Mouse (Mus musculus): ENCODE data around the gene Apopt1. TPM values are rescaled to one million over a fixed set of nuclear protein-coding genes. Genes with fewer than 3 reads are reported as not detected.

Gene Apopt1
- polyA plus RNA-seq, 1 experiment, result 35.4 TPM

DNA sequence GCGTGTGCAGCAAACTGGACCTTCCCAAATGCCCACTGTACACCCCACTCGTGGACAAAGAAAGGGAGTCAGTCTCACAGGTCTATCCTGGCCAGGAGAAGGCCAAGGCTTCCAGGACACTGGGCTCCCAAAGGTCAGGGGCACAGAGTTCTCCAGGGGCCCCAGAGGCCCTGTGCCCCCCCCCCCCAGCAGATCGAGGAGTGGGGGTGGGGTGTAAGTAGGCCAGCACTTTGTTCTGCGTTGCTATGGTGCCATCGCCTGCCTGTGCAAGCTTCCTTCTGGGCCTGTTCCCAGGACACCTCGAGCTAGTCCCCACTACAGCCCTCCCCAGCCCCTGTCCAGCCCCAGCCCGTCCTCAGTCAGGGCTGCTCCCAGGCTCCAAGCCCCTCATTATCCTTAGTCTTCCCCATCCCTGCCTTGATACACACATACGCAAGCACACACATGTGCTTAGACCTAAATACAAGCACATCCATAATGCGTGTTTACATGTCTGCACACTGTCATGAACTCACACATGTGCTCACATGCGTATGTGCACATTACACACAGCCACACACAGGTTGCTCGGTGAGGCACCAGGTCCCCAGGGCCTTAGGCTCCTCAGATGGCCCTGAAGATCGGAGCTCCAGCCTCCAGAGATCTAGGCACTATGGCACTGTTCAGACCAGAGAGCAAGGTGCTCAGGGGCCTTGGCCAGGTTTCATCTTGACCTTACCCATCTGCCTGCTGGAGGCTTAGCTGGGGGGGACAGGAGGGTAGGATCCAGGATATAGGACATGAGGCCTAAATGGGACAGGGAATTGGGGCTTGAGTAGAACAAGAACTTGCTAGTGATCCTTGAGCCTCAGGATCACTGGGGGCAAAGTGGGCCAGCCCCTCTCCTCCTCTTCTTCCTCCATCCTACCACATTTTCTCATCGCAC is 17.9 kb upstream of the Apopt1 start:
- DNase-seq (ENCODE audit: low read depth), result peak; percentile 91
- no peak for TF ChIP-seq CTCF (IDR thresholded peaks at IDR 0.05; ENCODE audit: borderline replicate concordance, extremely low read depth, insufficient read depth, insufficient read length)
- TF ChIP-seq POLR2A (IDR thresholded peaks at IDR 0.05; ENCODE audit: borderline replicate concordance, extremely low read depth, insufficient read depth, insufficient read length, poor library complexity, severe bottlenecking), result no peak

DNA sequence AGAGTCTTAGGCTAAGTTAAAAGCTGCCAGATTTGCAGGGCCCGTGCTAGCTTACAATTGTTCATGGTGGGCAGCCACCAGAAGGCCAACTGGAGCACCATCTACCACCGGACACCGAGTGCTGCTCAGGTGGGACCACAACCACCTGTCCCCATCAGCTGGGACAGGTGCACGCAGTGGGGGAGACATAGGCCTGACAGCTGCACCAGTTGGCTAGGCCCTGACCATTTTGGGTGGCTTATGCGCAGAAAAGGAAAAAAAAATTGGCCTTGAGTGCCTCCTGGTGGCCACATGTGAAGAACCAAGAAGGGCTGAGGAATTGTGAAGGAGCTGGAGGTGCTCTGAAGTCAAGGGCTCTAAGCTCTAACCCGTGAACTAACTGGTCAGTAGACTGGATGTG is 16.8 kb upstream of the Apopt1 start:
- TF ChIP-seq CTCF (IDR thresholded peaks at IDR 0.05; ENCODE audit: borderline replicate concordance, extremely low read depth, insufficient read depth, insufficient read length) (peak; percentile 82), POLR2A (IDR thresholded peaks at IDR 0.05; ENCODE audit: borderline replicate concordance, extremely low read depth, insufficient read depth, insufficient read length, poor library complexity, severe bottlenecking) (no peak)
- DNase-seq (ENCODE audit: low read depth), result peak; percentile 89

DNA sequence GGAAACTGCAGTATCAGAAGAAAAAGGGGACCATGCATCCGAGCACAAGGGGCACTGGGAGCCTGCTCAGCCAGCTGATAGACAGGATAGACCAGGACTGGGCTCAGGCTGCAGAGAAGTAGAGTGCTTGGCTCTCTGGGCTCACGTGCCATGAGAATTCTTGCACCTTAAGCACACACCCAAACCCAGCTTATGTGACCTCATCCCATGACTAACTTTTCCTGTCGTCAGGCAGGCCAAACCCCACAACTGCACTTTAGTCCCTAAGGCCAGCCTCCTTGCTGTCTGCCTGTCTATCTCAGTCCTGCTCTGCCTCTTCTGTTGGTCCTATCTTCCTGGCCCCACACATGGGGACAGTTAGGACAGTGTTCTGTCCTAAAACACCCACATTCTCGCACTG is 15.4 kb upstream of the Apopt1 start:
- no peak for DNase-seq (ENCODE audit: low read depth)
- TF ChIP-seq CTCF (IDR thresholded peaks at IDR 0.05; ENCODE audit: borderline replicate concordance, extremely low read depth, insufficient read depth, insufficient read length) (no peak), POLR2A (IDR thresholded peaks at IDR 0.05; ENCODE audit: borderline replicate concordance, extremely low read depth, insufficient read depth, insufficient read length, poor library complexity, severe bottlenecking) (no peak)

DNA sequence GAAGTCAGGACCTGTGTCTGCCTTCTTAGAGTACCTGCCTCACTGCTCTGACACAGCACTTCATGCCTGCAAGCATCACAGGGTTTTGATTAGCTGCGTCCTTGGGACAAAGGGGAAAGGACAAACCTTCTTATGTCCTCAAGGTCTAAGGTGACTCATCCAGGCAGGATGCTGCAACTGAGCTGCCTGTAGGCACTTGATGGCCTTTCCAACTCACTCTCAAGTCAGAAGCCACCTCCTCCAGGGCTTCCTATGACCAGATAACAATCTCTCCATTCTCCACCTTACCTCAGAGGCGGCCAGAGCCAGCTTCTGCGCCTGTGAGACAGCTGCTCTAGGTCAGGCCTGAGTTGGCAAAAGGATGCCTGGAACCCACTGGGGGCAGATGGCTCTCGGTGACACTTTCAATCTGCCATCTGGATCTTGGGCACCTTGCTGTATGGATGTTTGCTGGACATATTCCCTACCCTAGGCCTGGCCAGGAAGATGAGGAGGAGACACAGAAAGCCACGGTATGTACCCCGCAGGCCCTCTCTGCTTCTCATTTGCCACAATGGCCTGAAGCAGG is 14.6 kb upstream of the Apopt1 start:
- no peak for DNase-seq (ENCODE audit: low read depth)
- no peak for TF ChIP-seq POLR2A (IDR thresholded peaks at IDR 0.05; ENCODE audit: borderline replicate concordance, extremely low read depth, insufficient read depth, insufficient read length, poor library complexity, severe bottlenecking)
- no peak for TF ChIP-seq CTCF (IDR thresholded peaks at IDR 0.05; ENCODE audit: borderline replicate concordance, extremely low read depth, insufficient read depth, insufficient read length)

DNA sequence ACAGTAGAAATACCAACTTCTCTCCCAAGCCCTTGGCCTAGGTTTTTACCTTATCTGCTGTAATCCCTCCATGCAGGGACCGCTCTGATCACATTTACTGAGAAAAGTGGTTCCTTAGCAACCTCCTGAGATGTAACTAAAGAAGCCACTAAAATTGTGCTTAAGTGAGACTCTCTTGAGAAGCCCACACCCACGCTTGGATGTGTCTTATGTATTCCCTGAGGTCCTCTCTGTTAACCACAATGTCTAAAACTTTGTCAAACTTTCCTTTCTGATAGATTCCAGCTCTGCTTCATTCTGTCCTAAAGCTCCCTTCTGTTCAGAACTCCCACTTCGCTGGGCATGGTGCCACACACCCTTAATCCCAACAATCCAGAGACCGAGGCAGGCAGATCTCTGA is 13.5 kb upstream of the Apopt1 start:
- no peak for DNase-seq (ENCODE audit: low read depth)

DNA sequence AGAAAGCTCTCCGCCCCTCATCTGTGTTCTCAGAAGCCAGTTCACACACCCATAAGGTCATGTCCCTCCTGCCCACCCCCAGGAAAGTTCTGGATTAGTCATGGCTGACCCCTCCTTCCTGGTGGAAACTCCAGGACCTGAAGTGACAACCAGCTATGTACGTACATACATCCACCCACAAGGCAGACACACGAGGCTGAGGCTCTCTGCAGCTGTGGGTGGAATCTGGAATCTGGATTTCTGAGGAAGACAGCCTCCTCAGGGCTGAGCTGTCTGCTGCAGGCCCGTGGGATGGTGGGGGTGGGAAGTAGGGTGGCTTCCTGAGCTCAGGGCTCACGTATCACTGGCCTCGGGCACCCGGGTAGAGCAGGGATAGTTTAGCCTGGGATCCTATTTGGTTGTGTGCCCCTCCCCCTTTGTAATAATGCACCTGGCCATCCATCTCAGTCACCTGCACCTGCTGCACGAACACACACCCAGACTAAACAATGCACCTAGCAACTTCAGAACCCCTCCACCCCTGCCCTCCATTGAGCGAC is 12.1 kb upstream of the Apopt1 start:
- TF ChIP-seq POLR2A (IDR thresholded peaks at IDR 0.05; ENCODE audit: borderline replicate concordance, extremely low read depth, insufficient read depth, insufficient read length, poor library complexity, severe bottlenecking) (no peak), CTCF (IDR thresholded peaks at IDR 0.05; ENCODE audit: borderline replicate concordance, extremely low read depth, insufficient read depth, insufficient read length) (no peak)
- no peak for DNase-seq (ENCODE audit: low read depth)

More for the DNA sequence above, 13.5 kb upstream of the Apopt1 start:
- no peak for TF ChIP-seq CTCF (IDR thresholded peaks at IDR 0.05; ENCODE audit: borderline replicate concordance, extremely low read depth, insufficient read depth, insufficient read length)
- TF ChIP-seq POLR2A (IDR thresholded peaks at IDR 0.05; ENCODE audit: borderline replicate concordance, extremely low read depth, insufficient read depth, insufficient read length, poor library complexity, severe bottlenecking), result no peak

DNA sequence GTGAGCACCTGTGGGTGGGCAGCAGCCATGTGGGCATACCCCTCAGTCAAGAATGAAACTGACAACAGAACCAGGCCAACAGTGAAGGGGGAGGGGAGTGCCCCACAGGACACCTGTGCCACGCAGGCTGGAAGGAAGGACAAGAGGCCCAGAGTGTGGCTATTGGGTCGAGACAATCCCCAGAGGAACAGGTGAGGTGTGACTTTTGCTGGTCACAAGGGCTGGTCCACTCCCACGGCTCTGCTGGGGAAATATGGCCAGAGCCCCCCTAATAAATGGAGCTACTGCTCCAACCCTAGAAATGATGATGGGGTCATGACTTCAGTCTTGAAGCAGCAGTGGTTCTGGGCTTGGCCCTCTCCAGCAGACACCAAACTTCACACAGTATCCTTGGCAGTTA is 9.8 kb upstream of the Apopt1 start:
- DNase-seq (ENCODE audit: low read depth), result no peak
- TF ChIP-seq CTCF (IDR thresholded peaks at IDR 0.05; ENCODE audit: borderline replicate concordance, extremely low read depth, insufficient read depth, insufficient read length) (no peak), POLR2A (IDR thresholded peaks at IDR 0.05; ENCODE audit: borderline replicate concordance, extremely low read depth, insufficient read depth, insufficient read length, poor library complexity, severe bottlenecking) (no peak)

DNA sequence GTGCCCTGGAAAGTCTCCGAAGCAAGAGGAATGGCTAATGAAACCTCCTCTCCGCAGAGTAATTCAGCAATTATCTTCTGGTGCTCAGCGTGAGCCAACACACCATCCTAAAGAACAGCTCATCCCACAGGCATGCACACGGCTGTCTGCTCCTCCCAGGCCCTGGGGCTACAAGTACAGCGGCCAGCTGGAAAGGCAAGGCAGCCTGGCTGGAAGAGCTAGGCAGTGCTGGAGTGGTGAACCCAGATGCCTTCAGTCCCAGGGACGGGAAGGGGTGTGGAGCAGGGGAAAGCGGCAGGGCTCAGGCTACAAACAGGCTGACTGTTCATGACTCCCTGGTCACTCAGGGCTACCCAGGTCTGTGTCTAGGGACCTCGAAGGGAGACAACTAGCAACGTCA is 8.5 kb upstream of the Apopt1 start:
- TF ChIP-seq POLR2A (IDR thresholded peaks at IDR 0.05; ENCODE audit: borderline replicate concordance, extremely low read depth, insufficient read depth, insufficient read length, poor library complexity, severe bottlenecking), result no peak
- peak; percentile 66 for DNase-seq (ENCODE audit: low read depth)

DNA sequence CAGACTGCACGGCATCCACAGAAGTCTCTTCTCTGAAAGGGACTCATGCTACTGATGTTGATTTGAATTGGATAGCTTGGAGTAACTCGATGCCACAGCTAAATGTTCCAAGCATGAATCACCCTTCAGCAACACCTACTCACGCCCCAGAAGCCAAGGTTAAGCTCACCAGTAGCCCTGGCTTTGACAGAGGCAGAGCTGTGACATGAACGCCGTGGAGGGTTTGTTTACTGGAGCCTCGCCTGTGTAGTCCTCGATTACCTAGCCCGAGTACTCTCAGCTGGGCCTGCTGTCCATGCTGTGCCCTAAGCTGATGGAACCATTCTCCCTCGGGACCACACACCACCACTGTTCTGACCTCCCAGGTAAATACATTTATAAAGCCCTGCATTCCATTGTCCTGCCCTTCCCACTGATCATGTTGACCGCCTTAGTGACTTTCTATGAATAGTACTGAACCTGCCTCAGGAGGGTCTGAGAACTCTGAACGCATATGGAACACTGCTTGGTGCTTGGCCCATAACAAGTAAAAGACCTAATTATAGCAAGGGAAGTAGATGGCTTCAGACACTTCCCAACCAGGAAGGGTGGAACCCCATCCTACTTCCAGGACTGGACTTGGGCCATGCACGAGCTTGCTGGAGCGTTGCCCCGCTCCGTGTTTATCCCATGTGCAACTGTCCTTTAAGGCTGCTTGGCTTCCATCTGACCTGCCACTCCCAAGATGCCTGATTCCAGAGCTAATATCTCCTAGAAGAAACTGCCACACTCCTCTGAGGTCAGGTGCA is 7.7 kb upstream of the Apopt1 start:
- TF ChIP-seq POLR2A (IDR thresholded peaks at IDR 0.05; ENCODE audit: borderline replicate concordance, extremely low read depth, insufficient read depth, insufficient read length, poor library complexity, severe bottlenecking) (no peak), CTCF (IDR thresholded peaks at IDR 0.05; ENCODE audit: borderline replicate concordance, extremely low read depth, insufficient read depth, insufficient read length) (no peak)
- DNase-seq (ENCODE audit: low read depth), result no peak

DNA sequence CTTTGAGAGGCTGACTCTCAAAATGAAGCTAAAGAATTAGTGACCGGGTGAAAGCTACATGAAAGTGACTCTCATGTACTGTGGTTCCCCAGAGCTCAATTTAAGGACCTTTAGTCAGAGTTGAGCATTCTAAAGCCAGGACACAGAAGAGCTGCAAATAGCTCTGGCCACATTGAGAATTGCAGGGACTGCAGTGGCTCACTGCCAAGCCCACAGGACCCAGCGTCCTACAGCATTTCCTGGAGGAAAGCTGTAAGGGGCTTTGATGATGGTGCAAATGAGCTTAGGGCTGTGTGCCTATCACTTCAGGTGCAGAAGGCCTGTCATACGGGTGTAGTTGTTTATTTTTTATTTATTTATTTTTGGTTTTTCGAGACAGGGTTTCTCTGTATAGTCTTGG is 4.9 kb upstream of the Apopt1 start:
- no peak for DNase-seq (ENCODE audit: low read depth)
- TF ChIP-seq CTCF (IDR thresholded peaks at IDR 0.05; ENCODE audit: borderline replicate concordance, extremely low read depth, insufficient read depth, insufficient read length), result no peak
- no peak for TF ChIP-seq POLR2A (IDR thresholded peaks at IDR 0.05; ENCODE audit: borderline replicate concordance, extremely low read depth, insufficient read depth, insufficient read length, poor library complexity, severe bottlenecking)

DNA sequence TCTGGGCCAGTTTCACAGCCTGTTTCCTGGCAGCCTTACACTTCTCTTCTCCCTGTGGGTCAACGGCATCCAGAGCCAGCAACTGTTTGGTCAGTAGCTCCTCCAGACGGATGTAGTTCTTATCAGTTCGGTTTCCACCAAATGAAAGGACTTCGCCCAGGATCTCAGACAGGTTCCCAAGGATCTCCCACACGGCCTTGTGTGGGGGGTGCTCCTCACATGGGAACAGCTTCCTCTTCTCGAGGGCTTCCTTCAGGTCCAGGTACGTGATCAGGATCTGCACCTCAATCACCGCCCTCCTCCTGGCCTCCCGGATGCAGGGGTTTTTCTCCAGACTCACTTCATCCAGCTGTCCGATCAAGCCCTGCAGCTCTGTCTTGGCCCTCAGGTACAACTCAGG is 3.0 kb upstream of the Apopt1 start:
- no peak for TF ChIP-seq CTCF (IDR thresholded peaks at IDR 0.05; ENCODE audit: borderline replicate concordance, extremely low read depth, insufficient read depth, insufficient read length)
- no peak for TF ChIP-seq POLR2A (IDR thresholded peaks at IDR 0.05; ENCODE audit: borderline replicate concordance, extremely low read depth, insufficient read depth, insufficient read length, poor library complexity, severe bottlenecking)
- DNase-seq (ENCODE audit: low read depth), result no peak

Measured in brain, embryonic 14.5 days (tissue).